9 mouse cellular contexts compared by ENCODE assay signal in the genomic region with DNA sequence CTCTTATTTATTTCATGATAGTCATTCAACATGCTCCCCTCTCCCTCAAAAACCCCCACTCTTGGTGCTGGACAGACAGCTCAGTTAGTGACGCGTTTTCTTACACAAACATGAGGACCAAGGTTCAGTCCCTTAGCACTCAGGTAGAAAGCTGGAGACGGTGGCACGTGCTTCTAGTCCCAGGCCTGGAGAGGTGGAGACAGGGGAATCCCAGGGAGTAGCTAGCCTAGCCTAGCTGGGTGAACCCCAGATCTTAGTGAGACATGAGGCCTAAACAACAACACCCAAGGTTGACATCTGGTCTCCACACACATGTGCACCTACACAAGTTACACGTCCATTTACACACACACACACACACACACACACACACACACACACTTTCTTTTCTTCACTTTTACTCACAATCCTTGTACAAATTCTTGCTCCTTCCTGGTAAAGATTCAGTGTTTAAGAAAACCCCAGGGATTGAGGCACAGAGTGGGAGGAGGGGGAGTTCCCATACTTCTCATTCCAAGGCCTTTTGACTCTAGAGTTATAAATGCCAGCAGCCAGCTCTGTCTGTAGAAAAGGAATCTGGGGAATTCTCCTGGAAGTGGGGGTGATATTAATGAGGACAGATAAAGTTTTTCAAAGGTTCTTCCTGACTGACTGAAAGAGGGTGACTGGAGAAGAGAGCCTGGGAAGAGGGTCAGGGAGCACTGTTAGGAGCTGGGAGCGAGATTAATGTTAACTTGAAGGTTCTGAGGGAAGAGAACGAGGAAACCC. TPM values are rescaled to one million over a fixed set of nuclear protein-coding genes. Genes with fewer than 3 reads are reported as not detected.
DNase-seq lines count a peak whose midpoint lies in the region; ATAC-seq lines count a peak whose summit lies in the region.
"Had no signal": no experiment of that assay in that cellular context is flagged by ENCODE, and none has a peak within 500 bp of the region (broad histone marks: within the 10 kb centered on the region; RNA-seq: fewer than 3 reads in every experiment).

No protein-coding gene starts in this region.

- H3K36me3 ChIP-seq in liver, embryonic 12.5 days, result no peaks in the 10 kb centered on the region
- H3K36me3 ChIP-seq in intestine, embryonic 16.5 days (ENCODE audit: control insufficient read depth, insufficient read depth, low read length), result no peaks in the 10 kb centered on the region
- H3K36me3 ChIP-seq: embryonic facial prominence, embryonic 15.5 days had no signal

- ATAC-seq in liver, embryonic 12.5 days, result no peak
- ATAC-seq in intestine, embryonic 16.5 days, result peak; percentile 64

- intact Hi-C loops in left cerebral cortex, postnatal 36 days (cut with DNase I), result loop anchor here (10.0 kb wide), 1 partner anchor 88 kb away; no protein-coding TSS in a partner anchor

- no peak overlapping the region for H3K4me3 ChIP-seq in liver, embryonic 12.5 days
- H3K4me3 ChIP-seq in intestine, embryonic 16.5 days (ENCODE audit: low read length), result no peak overlapping the region
- H3K4me3 ChIP-seq: embryonic facial prominence, embryonic 15.5 days had no signal

- no peaks in the 10 kb centered on the region for H3K9me3 ChIP-seq in liver, embryonic 12.5 days (replicated peaks)
- no peaks in the 10 kb centered on the region for H3K9me3 ChIP-seq in intestine, embryonic 16.5 days (ENCODE audit: control insufficient read depth, low read length)
- H3K9me3 ChIP-seq: embryonic facial prominence, embryonic 15.5 days had no signal

- H3K27me3 ChIP-seq in liver, embryonic 12.5 days (replicated peaks), result no peaks in the 10 kb centered on the region
- no peaks in the 10 kb centered on the region for H3K27me3 ChIP-seq in intestine, embryonic 16.5 days (replicated peaks; ENCODE audit: control insufficient read depth, insufficient read depth, low read length)
- H3K27me3 ChIP-seq: embryonic facial prominence, embryonic 15.5 days had no signal

- 52% methylated on average over 7 of the region's 7 CpGs for WGBS in liver, embryonic 12.5 days (ENCODE audit: insufficient replicate concordance)
- 43% methylated on average over 7 of the region's 7 CpGs for WGBS in intestine, embryonic 16.5 days

- H3K4me1 ChIP-seq in liver, embryonic 12.5 days, result 0 out of 2 replicates have a peak, but pooled peaks cover 5% of the 10 kb centered on the region
- peaks cover 23% of the 10 kb centered on the region for H3K4me1 ChIP-seq in intestine, embryonic 16.5 days (ENCODE audit: control insufficient read depth, insufficient read depth, low read length)

- peak overlapping the region; percentile 6; the same call in 1 of the 2 replicates for H3K27ac ChIP-seq in liver, embryonic 12.5 days
- H3K27ac ChIP-seq in intestine, embryonic 16.5 days (ENCODE audit: low read length), result peak overlapping the region; percentile 62
- H3K27ac ChIP-seq: embryonic facial prominence, embryonic 15.5 days had no signal

- DNase-seq in liver, result no peak
- peak; percentile 38 for DNase-seq in embryo, embryonic 11 days
- DNase-seq in mesoderm, embryonic 11.5 days (ENCODE audit: low read depth, low spot score), result peak; percentile 61
- DNase-seq in urinary bladder, postnatal 25 days (ENCODE audit: low spot score), result no peak
- no peak for DNase-seq in left cerebral cortex, postnatal 36 days (ENCODE audit: low spot score in 2 of 2)
- DNase-seq: gastrocnemius, postnatal 14 days had no signal

- no peak overlapping the region for H3K4me2 ChIP-seq in liver, embryonic 12.5 days
- no peak overlapping the region for H3K4me2 ChIP-seq in intestine, embryonic 16.5 days (ENCODE audit: low read depth, low read length)
- H3K4me2 ChIP-seq: embryonic facial prominence, embryonic 15.5 days had no signal

- no peak overlapping the region for H3K9ac ChIP-seq in liver, embryonic 12.5 days
- H3K9ac ChIP-seq in intestine, embryonic 16.5 days (ENCODE audit: low read depth, low read length), result no peak overlapping the region
- H3K9ac ChIP-seq: embryonic facial prominence, embryonic 15.5 days had no signal

RNA-seq across cellular contexts. Expression of gene Nedd9, which starts 29.9 kb away (rescaled TPM):
- polyA plus RNA-seq in liver, embryonic 12.5 days (2016; fragmentation: Nextera tagmentation; extraction: Ambion mirVana), result 2.5 and 2.8 TPM in 2 replicates
- polyA plus RNA-seq in intestine, embryonic 16.5 days (2015; fragmentation: Nextera tagmentation; extraction: Ambion mirVana), result 38.5 and 40.5 TPM in 2 replicates
- total RNA-seq in left cerebral cortex, postnatal 36 days (2021), result 1 to 10 TPM; 7.5 to 7.9 TPM

Comparison
In these comparisons a context has a peak if more than half of its experiments do, and no peak if none do; other contexts are left out.
1. DNase-seq: peak in embryo, embryonic 11 days (single experiment) and mesoderm, embryonic 11.5 days (single experiment); none in liver (single experiment), urinary bladder, postnatal 25 days (single experiment) and left cerebral cortex, postnatal 36 days (0 of 2).
2. RNA of gene Nedd9, which starts 29.9 kb away (polyA plus RNA-seq): 38.5 to 40.5 TPM in intestine, embryonic 16.5 days; 2.5 to 2.8 TPM in liver, embryonic 12.5 days; every median in the first group is over 10 times any median in the second.